Mouse (Mus musculus): ENCODE data around the gene Nabp2. TPM values are rescaled to one million over a fixed set of nuclear protein-coding genes. Genes with fewer than 3 reads are reported as not detected.

The Nabp2 gene
- polyA plus RNA-seq, 1 experiment from 2014 or later: 133 TPM

DNA sequence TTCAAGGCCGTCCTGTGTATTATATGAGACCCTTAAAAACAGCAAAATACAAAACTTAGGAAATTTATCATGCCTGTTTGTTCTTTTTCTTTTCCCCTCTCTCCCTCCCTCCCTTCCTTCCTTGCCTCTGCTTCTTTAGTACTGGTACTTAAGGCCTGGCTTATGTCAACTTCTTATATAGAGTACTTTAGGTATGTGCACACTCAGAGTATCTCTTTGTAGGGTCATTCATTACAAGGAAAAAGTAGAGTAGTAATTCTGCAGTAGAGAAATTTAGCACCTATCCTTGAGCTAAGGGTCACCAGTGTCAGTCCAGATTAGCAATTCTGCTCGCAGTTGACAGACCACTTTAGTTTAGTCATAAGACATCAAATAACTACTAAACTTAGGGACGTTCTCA is 14.0 kb upstream of the Nabp2 start:
- H3K9ac ChIP-seq (replicated peaks): no peak overlapping the region
- H3K4me1 ChIP-seq: no peaks in the 10 kb centered on the region
- ATAC-seq (ENCODE audit: low FRiP score): no peak
- no peak overlapping the region for H3K4me3 ChIP-seq (replicated peaks)
- WGBS: 96% methylated on average over 3 of the region's 3 CpGs
- H3K27ac ChIP-seq (replicated peaks): no peak overlapping the region
- no peaks in the 10 kb centered on the region for H3K27me3 ChIP-seq (replicated peaks)
- peaks cover 72% of the 10 kb centered on the region for H3K36me3 ChIP-seq
- H3K9me3 ChIP-seq (replicated peaks): no peaks in the 10 kb centered on the region
- no peak overlapping the region for H3K4me2 ChIP-seq

DNA sequence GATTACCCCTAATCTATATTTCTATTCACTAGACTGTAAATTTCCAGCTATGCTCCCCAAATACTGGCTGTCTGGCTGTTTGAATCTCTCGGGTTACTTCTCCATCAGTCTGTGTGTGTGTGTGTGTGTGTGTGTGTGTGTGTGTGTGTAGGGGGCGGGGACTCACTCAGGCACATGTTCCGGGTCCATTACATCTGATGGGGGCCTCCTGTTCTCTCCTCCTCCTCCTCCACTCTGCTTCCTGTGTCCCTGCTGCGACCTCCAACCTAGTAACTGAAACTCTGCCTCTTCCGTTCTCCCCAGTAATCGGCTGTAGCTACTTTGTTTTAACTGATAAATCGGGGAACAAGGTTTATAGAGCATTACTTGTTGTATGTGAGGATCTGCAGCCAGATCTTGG is 13.3 kb upstream of the Nabp2 start:
- ATAC-seq (ENCODE audit: low FRiP score): no peak
- WGBS: 61% methylated on average over 7 of the region's 7 CpGs
- Histone ChIP-seq H3K4me3 (replicated peaks) (no peak overlapping the region), H3K4me2 (no peak overlapping the region), H3K27me3 (replicated peaks) (no peaks in the 10 kb centered on the region), H3K4me1 (no peaks in the 10 kb centered on the region), H3K9me3 (replicated peaks) (no peaks in the 10 kb centered on the region), H3K27ac (replicated peaks) (no peak overlapping the region), H3K36me3 (peaks cover 72% of the 10 kb centered on the region), H3K9ac (replicated peaks) (no peak overlapping the region)

GRCm38 (mm10) chr10:128422426-128422825 is 11.1 kb upstream of the Nabp2 start:
- H3K4me2 ChIP-seq: no peak overlapping the region
- H3K4me3 ChIP-seq (replicated peaks): no peak overlapping the region
- WGBS: 77% methylated on average over 5 of the region's 5 CpGs
- ATAC-seq (ENCODE audit: low FRiP score): no peak
- H3K27ac ChIP-seq (replicated peaks): no peak overlapping the region
- H3K9ac ChIP-seq (replicated peaks): no peak overlapping the region
- H3K36me3 ChIP-seq: peaks cover 77% of the 10 kb centered on the region
- H3K4me1 ChIP-seq: no peaks in the 10 kb centered on the region
- H3K9me3 ChIP-seq (replicated peaks): no peaks in the 10 kb centered on the region
- H3K27me3 ChIP-seq (replicated peaks): no peaks in the 10 kb centered on the region

GRCm38 (mm10) chr10:128414848-128415247 is 3.6 kb upstream of the Nabp2 start:
- Histone ChIP-seq H3K36me3 (peaks cover 53% of the 10 kb centered on the region), H3K9ac (replicated peaks) (no peak overlapping the region), H3K9me3 (replicated peaks) (no peaks in the 10 kb centered on the region), H3K27me3 (replicated peaks) (no peaks in the 10 kb centered on the region), H3K4me2 (no peak overlapping the region), H3K4me3 (replicated peaks) (no peak overlapping the region), H3K27ac (replicated peaks) (no peak overlapping the region), H3K4me1 (peaks cover 42% of the 10 kb centered on the region)
- ATAC-seq (ENCODE audit: low FRiP score): no peak
- 89% methylated on average over 5 of the region's 5 CpGs for WGBS

- H3K27ac ChIP-seq (replicated peaks): peak overlapping the region; percentile 98; the same call in 1 of the 2 replicates
- H3K4me3 ChIP-seq (replicated peaks): peak overlapping the region; percentile 97
- 66% methylated on average over 1 of the region's 1 CpGs for WGBS
- no peaks in the 10 kb centered on the region for H3K9me3 ChIP-seq (replicated peaks)
- H3K4me2 ChIP-seq: peak overlapping the region; percentile 97
- no peak for ATAC-seq (ENCODE audit: low FRiP score)
- peaks cover 36% of the 10 kb centered on the region for H3K36me3 ChIP-seq
- H3K4me1 ChIP-seq: peaks cover 50% of the 10 kb centered on the region
- peak overlapping the region; percentile 95; the same call in 1 of the 2 replicates for H3K9ac ChIP-seq (replicated peaks)
- H3K27me3 ChIP-seq (replicated peaks): no peaks in the 10 kb centered on the region
Observed at GRCm38 (mm10) chr10:128413076-128413475, 1.8 kb upstream of the Nabp2 start.

DNA sequence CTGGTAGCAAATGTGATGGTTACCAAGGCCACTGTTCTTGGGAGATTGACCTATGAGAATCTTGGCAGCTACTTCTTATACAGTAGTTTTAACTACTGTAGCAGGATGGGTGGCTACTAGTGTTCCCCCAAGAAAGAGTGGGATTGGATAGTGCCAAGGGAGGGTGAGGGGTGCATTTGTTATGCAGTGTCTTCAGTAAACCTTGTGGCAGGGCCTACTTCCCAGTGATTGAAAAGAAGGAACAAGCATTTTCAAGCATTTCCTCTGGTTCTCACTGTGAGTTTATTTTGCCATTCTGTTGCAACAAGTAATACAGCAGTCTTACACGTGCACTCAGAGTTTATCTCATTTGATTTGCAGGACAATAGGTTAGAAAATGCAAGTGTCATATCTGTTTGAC is 1.3 kb upstream of the Nabp2 start:
- Histone ChIP-seq H3K4me2 (peak overlapping the region; percentile 97), H3K27me3 (replicated peaks) (no peaks in the 10 kb centered on the region), H3K9ac (replicated peaks) (peak overlapping the region; percentile 95), H3K36me3 (peaks cover 33% of the 10 kb centered on the region), H3K4me1 (peaks cover 53% of the 10 kb centered on the region), H3K27ac (replicated peaks) (peak overlapping the region; percentile 98), H3K4me3 (replicated peaks) (peak overlapping the region; percentile 97), H3K9me3 (replicated peaks) (no peaks in the 10 kb centered on the region)
- ATAC-seq (ENCODE audit: low FRiP score): no peak
- 51% methylated on average over 1 of the region's 1 CpGs for WGBS

- peaks cover 53% of the 10 kb centered on the region for H3K4me1 ChIP-seq
- H3K4me3 ChIP-seq (replicated peaks): peak overlapping the region; percentile 97
- H3K4me2 ChIP-seq: peak overlapping the region; percentile 97
- H3K36me3 ChIP-seq: peaks cover 28% of the 10 kb centered on the region
- no peak for ATAC-seq (ENCODE audit: low FRiP score)
- no peaks in the 10 kb centered on the region for H3K27me3 ChIP-seq (replicated peaks)
- 1% methylated on average over 14 of the region's 14 CpGs for WGBS
- no peaks in the 10 kb centered on the region for H3K9me3 ChIP-seq (replicated peaks)
- H3K9ac ChIP-seq (replicated peaks): peak overlapping the region; percentile 95
- peak overlapping the region; percentile 98 for H3K27ac ChIP-seq (replicated peaks)
Observed at GRCm38 (mm10) chr10:128412055-128412381, 726 bp upstream of the Nabp2 start.

GRCm38 (mm10) chr10:128410560-128410845 is 789 bp downstream of the Nabp2 start:
- Histone ChIP-seq H3K4me3 (replicated peaks) (peak overlapping the region; percentile 97), H3K9me3 (replicated peaks) (no peaks in the 10 kb centered on the region), H3K36me3 (peaks cover 23% of the 10 kb centered on the region), H3K9ac (replicated peaks) (peak overlapping the region; percentile 95), H3K27ac (replicated peaks) (peak overlapping the region; percentile 98), H3K4me2 (peak overlapping the region; percentile 97), H3K4me1 (peaks cover 53% of the 10 kb centered on the region), H3K27me3 (replicated peaks) (no peaks in the 10 kb centered on the region)
- ATAC-seq (ENCODE audit: low FRiP score): no peak
- 14% methylated on average over 4 of the region's 4 CpGs for WGBS

GRCm38 (mm10) chr10:128409692-128410559 is 1.4 kb downstream of the Nabp2 start:
- ATAC-seq (ENCODE audit: low FRiP score): peak; percentile 88
- peaks cover 51% of the 10 kb centered on the region for H3K4me1 ChIP-seq
- peak overlapping the region; percentile 97 for H3K4me2 ChIP-seq
- no peaks in the 10 kb centered on the region for H3K27me3 ChIP-seq (replicated peaks)
- no peaks in the 10 kb centered on the region for H3K9me3 ChIP-seq (replicated peaks)
- H3K27ac ChIP-seq (replicated peaks): peak overlapping the region; percentile 98
- 6% methylated on average over 36 of the region's 36 CpGs for WGBS
- H3K36me3 ChIP-seq: peaks cover 17% of the 10 kb centered on the region
- peak overlapping the region; percentile 97 for H3K4me3 ChIP-seq (replicated peaks)
- H3K9ac ChIP-seq (replicated peaks): peak overlapping the region; percentile 95

DNA sequence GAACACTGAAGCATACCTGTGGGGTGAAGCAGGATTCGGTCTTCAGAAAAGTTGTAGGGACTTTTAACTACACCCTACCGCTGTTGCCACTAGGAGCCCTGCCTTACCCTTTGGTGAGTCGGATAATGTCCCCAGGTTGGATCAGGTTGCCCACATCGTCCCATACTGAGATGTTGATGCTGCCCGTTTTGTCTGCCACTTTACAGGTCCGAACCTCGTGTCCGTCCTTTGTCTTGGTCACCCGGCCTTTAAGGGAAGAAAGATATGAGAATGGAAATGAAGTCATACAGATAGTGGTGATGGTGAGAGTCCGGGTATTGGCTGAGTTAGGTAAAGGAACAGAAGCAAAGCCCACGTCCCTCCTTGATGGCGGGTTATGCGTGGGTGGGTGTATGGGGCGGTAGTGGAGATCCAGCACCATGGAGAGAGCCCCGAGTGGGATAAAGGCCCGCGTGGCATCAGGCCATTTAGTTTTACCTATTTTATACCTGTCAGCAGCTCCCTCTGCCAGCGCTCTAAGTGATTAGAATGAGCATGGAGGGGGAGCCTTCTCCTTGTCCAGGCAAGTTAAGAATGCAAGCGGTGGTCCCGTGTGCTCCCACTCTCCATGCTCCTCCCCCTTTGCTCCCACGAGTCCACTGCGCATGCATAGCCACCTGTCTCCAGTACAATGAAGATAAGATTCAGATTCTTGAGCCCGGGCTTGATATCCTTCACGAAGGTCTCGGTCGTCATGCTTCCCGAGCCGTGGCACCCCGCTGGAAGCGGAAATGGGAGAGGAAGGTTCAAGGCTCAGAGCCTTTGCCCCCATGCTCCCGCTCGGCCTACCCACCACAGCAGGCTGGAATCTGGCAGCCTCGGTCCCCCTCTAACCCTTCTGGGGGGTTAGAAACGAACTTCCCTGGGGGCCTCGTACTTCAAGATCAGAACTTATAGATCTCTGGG is 2.4 kb downstream of the Nabp2 start:
- H3K4me2 ChIP-seq: peak overlapping the region; percentile 97
- peak; percentile 49 for ATAC-seq (ENCODE audit: low FRiP score)
- H3K27me3 ChIP-seq (replicated peaks): no peaks in the 10 kb centered on the region

GRCm38 (mm10) chr10:128403931-128404330 is 7.4 kb downstream of the Nabp2 start:
- Histone ChIP-seq H3K9me3 (replicated peaks) (no peaks in the 10 kb centered on the region), H3K9ac (replicated peaks) (no peak overlapping the region), H3K4me3 (replicated peaks) (no peak overlapping the region), H3K27ac (replicated peaks) (no peak overlapping the region), H3K4me2 (no peak overlapping the region), H3K36me3 (peaks cover 16% of the 10 kb centered on the region), H3K27me3 (replicated peaks) (no peaks in the 10 kb centered on the region), H3K4me1 (peaks cover 11% of the 10 kb centered on the region)
- WGBS: 92% methylated on average over 7 of the region's 7 CpGs
- no peak for ATAC-seq (ENCODE audit: low FRiP score)

More for the DNA sequence above, 2.4 kb downstream of the Nabp2 start:
- Histone ChIP-seq H3K9me3 (replicated peaks) (no peaks in the 10 kb centered on the region), H3K4me3 (replicated peaks) (peak overlapping the region; percentile 97), H3K9ac (replicated peaks) (peak overlapping the region; percentile 70), H3K36me3 (peaks cover 13% of the 10 kb centered on the region), H3K4me1 (peaks cover 43% of the 10 kb centered on the region), H3K27ac (replicated peaks) (peak overlapping the region; percentile 98)
- 20% methylated on average over 35 of the region's 35 CpGs for WGBS

All from neural tube, embryonic 15.5 days (tissue).